Mouse (Mus musculus) thymus, adult 2 months (tissue): ENCODE measurements at regions not wholly inside any gene's neighbourhood (a gene's known extent, or its start where the extent isn't known, plus 50 kb on each side); places are given as distances from the start of the nearest gene placed in this dataset.

Experiments
- CTCF ChIP-seq: fragments of 200-500 bp; IDR thresholded peaks from 2 replicates; pipeline ENCODE4 v1.5.1; 2012; ENCODE audit warnings: mild to moderate bottlenecking, control low read depth, low read length, moderate library complexity, borderline replicate concordance; ENCODE audit not compliant: control insufficient read depth, poor library complexity, insufficient read depth; ENCODE audit errors: extremely low read depth
- POLR2A ChIP-seq: fragments of 200-500 bp; IDR thresholded peaks from 2 replicates; pipeline ENCODE4 v1.6.1; 2012; ENCODE audit warnings: mild to moderate bottlenecking, low read length, control low read depth, moderate library complexity; ENCODE audit not compliant: control insufficient read depth, poor library complexity, insufficient read depth; ENCODE audit errors: extremely low read depth

GRCm38 (mm10) chr17:80833355-80834175, 105.3 kb upstream of the Map4k3 start:
- TF ChIP-seq POLR2A (no peak), CTCF (no peak)
